Mouse (Mus musculus) midbrain, embryonic 12.5 days (tissue): ENCODE data around the gene Ntrk3. TPM values are rescaled to one million over a fixed set of nuclear protein-coding genes. Genes with fewer than 3 reads are reported as not detected.

ENCODE experiments used
- ATAC-seq: fragments of 200-750 bp; cut with Nextera tagmentation; 2 replicates; pipeline ENCODE4 v1.8.0; 2017; ENCODE audit warnings: low read depth, moderate TSS enrichment, moderate library complexity; ENCODE audit not compliant: low FRiP score
- H3K27ac ChIP-seq: fragments of 300-500 bp; sonication (generic); replicated peaks from 2 replicates; pipeline ENCODE4 v1.5.1; 2016; ENCODE audit warnings: mild to moderate bottlenecking
- H3K27me3 ChIP-seq: fragments of 300-500 bp; sonication (generic); 2 replicates; pipeline ENCODE4 v1.6.1; 2016; ENCODE audit warnings: mild to moderate bottlenecking
- H3K36me3 ChIP-seq: fragments of 300-500 bp; sonication (generic); 2 replicates; pipeline ENCODE4 v1.6.1; 2016
- H3K4me1 ChIP-seq: fragments of 300-500 bp; sonication (generic); 2 replicates; pipeline ENCODE4 v1.6.1; 2016
- H3K4me2 ChIP-seq: fragments of 300-500 bp; sonication (generic); replicated peaks from 2 replicates; pipeline ENCODE4 v1.6.1; 2016; ENCODE audit warnings: mild to moderate bottlenecking, moderate library complexity
- H3K4me3 ChIP-seq: fragments of 300-500 bp; sonication (generic); 2 replicates; pipeline ENCODE4 v1.5.1; 2016; ENCODE audit warnings: mild to moderate bottlenecking
- H3K9ac ChIP-seq: fragments of 300-500 bp; sonication (generic); replicated peaks from 2 replicates; pipeline ENCODE4 v1.6.1; 2016; ENCODE audit warnings: mild to moderate bottlenecking, moderate library complexity
- H3K9me3 ChIP-seq: fragments of 300-500 bp; sonication (generic); 2 replicates; pipeline ENCODE4 v1.6.1; 2016; ENCODE audit warnings: mild to moderate bottlenecking
- WGBS: fragments of 180-500 bp; shearing (Covaris S2); methylation state at CpG from one replicate; pipeline ENCODE4 v1.1.7; 2016; 5-methylcytosine and 5-hydroxymethylcytosine counted together
- polyA plus RNA-seq: library from polyadenylated mRNA; unstranded; fragments of >200 nt; fragmentation: Nextera tagmentation; extraction: Ambion mirVana; gene quantifications from 2 replicates; pipeline ENCODE4 v1.2.1, GENCODE M21; 2016

Ntrk3 gene
- polyA plus RNA-seq, 1 experiment from 2014 or later = 9.3 TPM

GRCm38 (mm10) chr7:78718191-78718609 lies 19.6 kb downstream of the Ntrk3 start:
- Histone ChIP-seq H3K4me1 (no peaks in the 10 kb centered on the region), H3K9me3 (no peaks in the 10 kb centered on the region), H3K27ac (no peak overlapping the region), H3K36me3 (no peaks in the 10 kb centered on the region), H3K9ac (no peak overlapping the region), H3K27me3 (no peaks in the 10 kb centered on the region), H3K4me3 (no peak overlapping the region), H3K4me2 (no peak overlapping the region)
- WGBS = 84% methylated on average over 8 of the region's 8 CpGs
- no peak for ATAC-seq

GRCm38 (mm10) chr7:78707708-78708107 lies 30.1 kb downstream of the Ntrk3 start:
- Histone ChIP-seq H3K9me3 (no peaks in the 10 kb centered on the region), H3K9ac (no peak overlapping the region), H3K4me1 (no peaks in the 10 kb centered on the region), H3K27ac (no peak overlapping the region), H3K4me3 (no peak overlapping the region), H3K27me3 (no peaks in the 10 kb centered on the region), H3K4me2 (no peak overlapping the region), H3K36me3 (no peaks in the 10 kb centered on the region)
- ATAC-seq = no peak
- WGBS = 83% methylated on average over 7 of the region's 7 CpGs

- no peak for ATAC-seq
- whole genome bisulfite sequencing = 81% methylated on average over 3 of the region's 3 CpGs
- Histone ChIP-seq H3K27me3 (no peaks in the 10 kb centered on the region), H3K27ac (no peak overlapping the region), H3K4me2 (no peak overlapping the region), H3K9me3 (no peaks in the 10 kb centered on the region), H3K9ac (no peak overlapping the region), H3K36me3 (no peaks in the 10 kb centered on the region), H3K4me1 (no peaks in the 10 kb centered on the region), H3K4me3 (no peak overlapping the region)
These were observed 30.7 kb downstream of the Ntrk3 start for GRCm38 (mm10) chr7:78707122-78707521.

DNA sequence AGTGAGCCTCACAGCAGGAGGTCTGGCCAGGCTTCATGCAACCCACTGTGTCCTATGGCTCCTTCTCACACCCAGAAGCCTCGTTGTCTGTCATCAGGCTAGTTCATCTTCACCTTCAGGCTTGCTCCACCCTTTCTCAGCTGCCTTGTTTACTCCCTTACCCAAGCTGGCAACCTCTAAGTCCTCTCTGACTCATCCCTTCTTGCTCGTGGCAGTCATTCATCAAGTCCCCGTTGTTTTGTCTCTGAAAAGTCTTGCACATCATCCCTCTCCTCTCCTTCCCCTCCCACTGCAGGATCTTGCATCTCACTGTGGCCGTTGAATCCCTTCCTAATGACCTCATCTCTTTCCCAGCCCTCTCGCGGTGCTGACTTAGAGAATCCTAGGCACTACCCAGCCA lies 35.1 kb downstream of the Ntrk3 start:
- no peak overlapping the region for H3K4me3 ChIP-seq
- no peak overlapping the region for H3K9ac ChIP-seq
- H3K4me1 ChIP-seq = no peaks in the 10 kb centered on the region
- H3K4me2 ChIP-seq = no peak overlapping the region
- no peak overlapping the region for H3K27ac ChIP-seq
- no peak for ATAC-seq
- H3K36me3 ChIP-seq = no peaks in the 10 kb centered on the region
- no peaks in the 10 kb centered on the region for H3K9me3 ChIP-seq
- H3K27me3 ChIP-seq = no peaks in the 10 kb centered on the region
- WGBS = 60% methylated on average over 6 of the region's 6 CpGs

GRCm38 (mm10) chr7:78695200-78695599 lies 42.6 kb downstream of the Ntrk3 start:
- H3K4me2 ChIP-seq = no peak overlapping the region
- no peak overlapping the region for H3K27ac ChIP-seq
- no peak for ATAC-seq
- 89% methylated on average over 3 of the region's 3 CpGs for WGBS
- no peaks in the 10 kb centered on the region for H3K4me1 ChIP-seq
- H3K9ac ChIP-seq = no peak overlapping the region
- H3K36me3 ChIP-seq = no peaks in the 10 kb centered on the region
- no peak overlapping the region for H3K4me3 ChIP-seq
- H3K27me3 ChIP-seq = no peaks in the 10 kb centered on the region
- no peaks in the 10 kb centered on the region for H3K9me3 ChIP-seq

DNA sequence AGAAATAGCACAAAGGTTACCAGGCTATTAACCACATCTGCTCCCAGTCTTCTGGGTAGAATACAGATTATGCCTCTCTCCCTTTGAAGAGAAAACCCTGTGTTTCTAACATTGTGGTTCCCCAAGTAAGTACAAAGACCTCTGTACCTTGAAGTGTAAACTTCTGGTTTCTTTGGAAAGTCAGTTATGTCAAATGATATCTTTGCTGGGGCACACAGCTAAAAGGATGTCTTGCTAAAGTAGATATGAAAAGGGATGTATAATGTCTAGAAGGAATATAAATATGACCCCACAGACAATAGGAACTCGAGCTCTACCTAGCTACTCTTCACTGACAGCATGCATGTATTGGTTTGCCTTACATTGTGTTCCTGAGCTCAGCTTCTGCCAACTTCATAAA lies 44.7 kb downstream of the Ntrk3 start:
- Histone ChIP-seq H3K27ac (no peak overlapping the region), H3K36me3 (no peaks in the 10 kb centered on the region), H3K9ac (no peak overlapping the region), H3K9me3 (no peaks in the 10 kb centered on the region), H3K27me3 (no peaks in the 10 kb centered on the region), H3K4me1 (no peaks in the 10 kb centered on the region), H3K4me2 (no peak overlapping the region), H3K4me3 (no peak overlapping the region)
- 88% methylated on average over 1 of the region's 1 CpGs for WGBS
- no peak for ATAC-seq

- no peaks in the 10 kb centered on the region for H3K9me3 ChIP-seq
- H3K36me3 ChIP-seq = no peaks in the 10 kb centered on the region
- H3K4me1 ChIP-seq = no peaks in the 10 kb centered on the region
- no peak overlapping the region for H3K9ac ChIP-seq
- H3K27ac ChIP-seq = no peak overlapping the region
- no peaks in the 10 kb centered on the region for H3K27me3 ChIP-seq
- H3K4me2 ChIP-seq = no peak overlapping the region
- 68% methylated on average over 3 of the region's 3 CpGs for WGBS
- ATAC-seq = no peak
- H3K4me3 ChIP-seq = no peak overlapping the region
These were observed 46.9 kb downstream of the Ntrk3 start for GRCm38 (mm10) chr7:78690956-78691355.

DNA sequence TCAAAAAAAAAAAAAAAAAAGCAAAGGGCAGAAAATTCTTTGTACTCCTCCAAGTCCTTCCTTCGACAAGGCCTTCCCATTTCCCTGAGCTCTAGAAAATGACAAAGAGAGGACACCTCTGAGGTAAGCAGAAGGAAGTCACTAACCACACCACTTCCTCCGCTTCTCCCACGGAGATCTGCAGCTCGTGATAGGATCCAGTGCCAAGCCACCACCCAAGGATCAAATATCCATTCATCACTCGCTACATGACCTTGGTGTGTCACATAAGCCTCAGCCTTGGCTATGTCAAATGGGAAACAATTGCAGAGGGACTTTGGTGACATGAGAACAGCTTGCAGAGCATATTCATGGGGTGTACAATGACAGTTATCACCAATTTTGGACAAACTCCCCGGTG lies 52.9 kb downstream of the Ntrk3 start:
- no peaks in the 10 kb centered on the region for H3K9me3 ChIP-seq
- 77% methylated on average over 6 of the region's 6 CpGs for WGBS
- ATAC-seq = no peak

GRCm38 (mm10) chr7:78680871-78681270 lies 56.9 kb downstream of the Ntrk3 start:
- H3K27ac ChIP-seq = no peak overlapping the region
- no peaks in the 10 kb centered on the region for H3K27me3 ChIP-seq
- 81% methylated on average over 2 of the region's 2 CpGs for WGBS
- no peaks in the 10 kb centered on the region for H3K36me3 ChIP-seq
- no peak for ATAC-seq
- no peak overlapping the region for H3K9ac ChIP-seq
- no peak overlapping the region for H3K4me3 ChIP-seq
- no peaks in the 10 kb centered on the region for H3K4me1 ChIP-seq
- no peaks in the 10 kb centered on the region for H3K9me3 ChIP-seq
- no peak overlapping the region for H3K4me2 ChIP-seq

More for the DNA sequence above, 52.9 kb downstream of the Ntrk3 start:
- Histone ChIP-seq H3K4me3 (no peak overlapping the region), H3K4me1 (no peaks in the 10 kb centered on the region), H3K9ac (no peak overlapping the region), H3K27me3 (no peaks in the 10 kb centered on the region), H3K36me3 (no peaks in the 10 kb centered on the region), H3K4me2 (no peak overlapping the region), H3K27ac (no peak overlapping the region)

GRCm38 (mm10) chr7:78669407-78669806 lies 68.4 kb downstream of the Ntrk3 start:
- Histone ChIP-seq H3K9ac (no peak overlapping the region), H3K36me3 (no peaks in the 10 kb centered on the region), H3K4me1 (no peaks in the 10 kb centered on the region), H3K4me2 (no peak overlapping the region), H3K27me3 (no peaks in the 10 kb centered on the region), H3K9me3 (no peaks in the 10 kb centered on the region), H3K27ac (no peak overlapping the region), H3K4me3 (no peak overlapping the region)
- ATAC-seq = no peak
- WGBS = 92% methylated on average over 16 of the region's 16 CpGs

GRCm38 (mm10) chr7:78668916-78669315 lies 68.9 kb downstream of the Ntrk3 start:
- ATAC-seq = no peak

GRCm38 (mm10) chr7:78668003-78668635 lies 69.7 kb downstream of the Ntrk3 start:
- Histone ChIP-seq H3K36me3 (no peaks in the 10 kb centered on the region), H3K27me3 (no peaks in the 10 kb centered on the region), H3K9ac (no peak overlapping the region), H3K4me1 (no peaks in the 10 kb centered on the region), H3K27ac (no peak overlapping the region), H3K4me3 (no peak overlapping the region), H3K9me3 (no peaks in the 10 kb centered on the region), H3K4me2 (no peak overlapping the region)
- 92% methylated on average over 6 of the region's 6 CpGs for WGBS
- ATAC-seq = no peak

More at GRCm38 (mm10) chr7:78668916-78669315, 68.9 kb downstream of the Ntrk3 start:
- H3K4me2 ChIP-seq = no peak overlapping the region
- 92% methylated on average over 6 of the region's 6 CpGs for WGBS
- H3K4me1 ChIP-seq = no peaks in the 10 kb centered on the region
- no peak overlapping the region for H3K9ac ChIP-seq
- no peak overlapping the region for H3K27ac ChIP-seq
- no peaks in the 10 kb centered on the region for H3K27me3 ChIP-seq
- no peaks in the 10 kb centered on the region for H3K9me3 ChIP-seq
- H3K36me3 ChIP-seq = no peaks in the 10 kb centered on the region
- H3K4me3 ChIP-seq = no peak overlapping the region

DNA sequence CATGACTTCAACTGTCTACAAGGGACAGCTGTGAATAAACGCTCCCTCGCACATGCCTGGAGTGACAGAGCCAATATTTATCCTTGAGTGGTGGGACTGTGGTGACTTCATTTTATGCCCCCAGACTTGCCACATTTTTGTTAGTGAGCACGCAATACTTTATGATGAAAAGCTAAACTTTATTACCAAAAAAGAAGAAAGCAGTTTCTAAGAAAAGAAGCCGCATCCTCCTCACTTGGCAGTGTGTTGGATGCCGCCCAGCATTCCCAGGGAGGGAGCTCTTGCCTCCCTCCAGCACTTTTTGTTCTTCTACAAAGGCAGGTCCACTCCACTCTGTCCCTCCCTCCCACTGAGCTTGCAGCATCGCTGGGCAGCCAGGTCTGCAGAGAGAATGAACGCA lies 77.0 kb downstream of the Ntrk3 start:
- Histone ChIP-seq H3K4me1 (peaks cover 2% of the 10 kb centered on the region; the same call in 1 of the 2 replicates), H3K4me3 (no peak overlapping the region), H3K36me3 (no peaks in the 10 kb centered on the region), H3K27ac (no peak overlapping the region), H3K9me3 (no peaks in the 10 kb centered on the region), H3K4me2 (no peak overlapping the region), H3K9ac (no peak overlapping the region), H3K27me3 (no peaks in the 10 kb centered on the region)
- WGBS = 61% methylated on average over 7 of the region's 7 CpGs
- ATAC-seq = no peak
